ENCODE assay signal across 8 mouse cellular contexts in genomic region chr14:37135127-37135593, GRCm38 (mm10). TPM values are rescaled to one million over a fixed set of nuclear protein-coding genes. Genes with fewer than 3 reads are reported as not detected.
DNase-seq lines count a peak whose midpoint lies in the region; ATAC-seq and TF ChIP-seq lines count a peak whose summit lies in the region.

Gene Ghitm, minus strand, starts transcription at chr14:37135272.

- WGBS in heart, embryonic 12.5 days, result under 1% methylated on average over 38 of the region's 38 CpGs
- WGBS in kidney, postnatal 0 days, result under 1% methylated on average over 38 of the region's 38 CpGs
- WGBS in liver, embryonic 11.5 days, result under 1% methylated on average over 38 of the region's 38 CpGs
- 1% methylated on average over 38 of the region's 38 CpGs for WGBS in stomach, embryonic 14.5 days

- peak within 1 kb of the TSS; percentile 95 for H3K27ac ChIP-seq in heart, embryonic 12.5 days (ENCODE audit: poor library complexity, severe bottlenecking)
- H3K27ac ChIP-seq in kidney, postnatal 0 days, result peak within 1 kb of the TSS; percentile 95
- H3K27ac ChIP-seq in liver, embryonic 11.5 days (ENCODE audit: low read depth, low read length), result peak within 1 kb of the TSS; percentile 82
- peak within 1 kb of the TSS; percentile 77 for H3K27ac ChIP-seq in stomach, embryonic 14.5 days (ENCODE audit: low read length)

- no peak for TF ChIP-seq CTCF in kidney, postnatal 0 days (IDR thresholded peaks at IDR 0.05; ENCODE audit: low read depth)

- H3K4me3 ChIP-seq in heart, embryonic 12.5 days, result peak within 1 kb of the TSS; percentile 100
- H3K4me3 ChIP-seq in kidney, postnatal 0 days (replicated peaks; ENCODE audit: low read depth, low read length), result peak within 1 kb of the TSS; percentile 87
- peak within 1 kb of the TSS; percentile 91 for H3K4me3 ChIP-seq in liver, embryonic 11.5 days (ENCODE audit: low read depth, low read length)
- H3K4me3 ChIP-seq in stomach, embryonic 14.5 days (ENCODE audit: low read depth, low read length), result peak within 1 kb of the TSS; percentile 94

- peaks cover 26% of the 10 kb centered on the region for H3K36me3 ChIP-seq in heart, embryonic 12.5 days
- peaks cover 14% of the 10 kb centered on the region; the same call in 1 of the 2 replicates for H3K36me3 ChIP-seq in kidney, postnatal 0 days (ENCODE audit: insufficient read depth, low read length)
- H3K36me3 ChIP-seq in liver, embryonic 11.5 days (ENCODE audit: control insufficient read depth, insufficient read depth, low read length), result peaks cover 13% of the 10 kb centered on the region; the same call in 1 of the 2 replicates
- H3K36me3 ChIP-seq in stomach, embryonic 14.5 days (ENCODE audit: control insufficient read depth, insufficient read depth, low read length), result peaks cover 27% of the 10 kb centered on the region

- H3K27me3 ChIP-seq in heart, embryonic 12.5 days (replicated peaks), result no peaks in the 10 kb centered on the region
- H3K27me3 ChIP-seq in kidney, postnatal 0 days (ENCODE audit: insufficient read depth, low read length), result no peaks in the 10 kb centered on the region
- H3K27me3 ChIP-seq in liver, embryonic 11.5 days (replicated peaks; ENCODE audit: control insufficient read depth, insufficient read depth, low read length), result no peaks in the 10 kb centered on the region
- no peaks in the 10 kb centered on the region for H3K27me3 ChIP-seq in stomach, embryonic 14.5 days (ENCODE audit: control insufficient read depth, insufficient read depth, low read length)

- no peaks in the 10 kb centered on the region for H3K9me3 ChIP-seq in heart, embryonic 12.5 days (replicated peaks)
- no peaks in the 10 kb centered on the region for H3K9me3 ChIP-seq in kidney, postnatal 0 days (replicated peaks; ENCODE audit: low read length)
- H3K9me3 ChIP-seq in liver, embryonic 11.5 days (ENCODE audit: control insufficient read depth, low read length), result no peaks in the 10 kb centered on the region
- no peaks in the 10 kb centered on the region for H3K9me3 ChIP-seq in stomach, embryonic 14.5 days (ENCODE audit: control insufficient read depth, low read depth, low read length)

- peak; percentile 98 for DNase-seq in CD4-positive helper T cell, adult 2 months (ENCODE audit: low read depth, low spot score)
- DNase-seq in brain, embryonic 18.5 days (ENCODE audit: low read depth, low spot score), result peak; percentile 94
- DNase-seq in kidney, postnatal 0 days (ENCODE audit: low spot score), result peak; percentile 99
- peak; percentile 93 for DNase-seq in liver, embryonic 11.5 days (ENCODE audit: low spot score)
- DNase-seq in naive thymus-derived CD4-positive, alpha-beta T cell, adult 2 months (ENCODE audit: low read depth), result peak; percentile 98

- H3K4me1 ChIP-seq in heart, embryonic 12.5 days (replicated peaks), result peaks cover 4% of the 10 kb centered on the region
- no peaks in the 10 kb centered on the region for H3K4me1 ChIP-seq in kidney, postnatal 0 days (replicated peaks; ENCODE audit: insufficient read depth, low read length)
- no peaks in the 10 kb centered on the region for H3K4me1 ChIP-seq in liver, embryonic 11.5 days (replicated peaks; ENCODE audit: control insufficient read depth, insufficient read depth, low read length)
- H3K4me1 ChIP-seq in stomach, embryonic 14.5 days (ENCODE audit: control insufficient read depth, insufficient read depth, low read length), result no peaks in the 10 kb centered on the region

- peak within 1 kb of the TSS; percentile 73 for H3K4me2 ChIP-seq in heart, embryonic 12.5 days
- H3K4me2 ChIP-seq in kidney, postnatal 0 days (ENCODE audit: low read length), result peak within 1 kb of the TSS; percentile 62
- H3K4me2 ChIP-seq in liver, embryonic 11.5 days, result peak within 1 kb of the TSS; percentile 69
- H3K4me2 ChIP-seq in stomach, embryonic 14.5 days (replicated peaks; ENCODE audit: low read depth, low read length), result peak within 1 kb of the TSS; percentile 62

- ATAC-seq in erythroid progenitor cell, adult 5-6 weeks (replicated peaks; ENCODE audit: low FRiP score, poor library complexity, severe bottlenecking), result peak; percentile 97
- peak; percentile 99 for ATAC-seq in heart, embryonic 12.5 days (ENCODE audit: insufficient number of reproducible peaks, low FRiP score)
- ATAC-seq in kidney, postnatal 0 days (replicated peaks; ENCODE audit: low FRiP score, low read depth), result peak; percentile 99
- ATAC-seq in liver, embryonic 11.5 days (replicated peaks; ENCODE audit: low FRiP score), result peak; percentile 99
- ATAC-seq in stomach, embryonic 14.5 days (ENCODE audit: insufficient number of reproducible peaks, insufficient read depth, low FRiP score, low read depth), result peak; percentile 99

- peak within 1 kb of the TSS; percentile 97 for H3K9ac ChIP-seq in heart, embryonic 12.5 days
- H3K9ac ChIP-seq in kidney, postnatal 0 days (ENCODE audit: low read depth, low read length), result peak within 1 kb of the TSS; percentile 96
- peak within 1 kb of the TSS; percentile 90 for H3K9ac ChIP-seq in liver, embryonic 11.5 days (ENCODE audit: low read depth, low read length)
- H3K9ac ChIP-seq in stomach, embryonic 14.5 days (replicated peaks; ENCODE audit: low read depth, low read length), result peak within 1 kb of the TSS; percentile 78

RNA-seq across cellular contexts. Expression of gene Ghitm, which starts in this region (rescaled TPM):
- total RNA-seq in erythroid progenitor cell, adult 5-6 weeks (2015; ENCODE audit: low replicate concordance), result 110 and 129 TPM in 2 replicates
- 75.3 and 123 TPM in 2 replicates for total RNA-seq in erythroid progenitor cell, adult 5-6 weeks (2017; ENCODE audit: low replicate concordance)
- polyA plus RNA-seq in heart, embryonic 12.5 days (2016; fragmentation: Nextera tagmentation; extraction: Ambion mirVana), result 366 and 371 TPM in 2 replicates
- polyA plus RNA-seq in kidney, postnatal 0 days (2015; fragmentation: Nextera tagmentation; extraction: Ambion mirVana), result 267 and 296 TPM in 2 replicates
- 260 and 286 TPM in 2 replicates for polyA plus RNA-seq in liver, embryonic 11.5 days (2014; fragmentation: Nextera tagmentation; extraction: Ambion mirVana)
- polyA plus RNA-seq in stomach, embryonic 14.5 days (2014; fragmentation: Nextera tagmentation; extraction: Ambion mirVana), result 194 and 204 TPM in 2 replicates

Comparison
In these comparisons a context has a peak if more than half of its experiments do, and no peak if none do; other contexts are left out.
1. Peak in every context shown above with its lines: DNase-seq, ATAC-seq, H3K4me3 ChIP-seq and H3K27ac ChIP-seq.